Mouse (Mus musculus) left cerebral cortex, postnatal 25 days (tissue): ENCODE measurements around the gene Rnf115. TPM values are rescaled to one million over a fixed set of nuclear protein-coding genes. Genes with fewer than 3 reads are reported as not detected.

Source experiments
- DNase-seq, 2 experiments: peaks; one replicate each; pipeline ENCODE4 v3.0.0; 2022; ENCODE audit warnings: low spot score in 2 of 2, mixed read lengths in 1 of 2
- intact Hi-C: fragments of 180-260 bp; cut with DNase I; formaldehyde crosslinking; loops from one replicate; pipeline ENCODE4 v1.15.1; 2025
- total RNA-seq, 2 experiments: library from RNA; stranded (reverse); gene quantifications; 2 replicates each; pipeline ENCODE4 v1.2.3; 2021

The Rnf115 gene
- total RNA-seq, 2 experiments from 2014 or later = 68.8 to 70.2 TPM

- no peak for DNase-seq
- intact Hi-C loops = no loop called here
These were observed 37.1 kb downstream of the Rnf115 start for GRCm38 (mm10) chr3:96764528-96764927.

- intact Hi-C loops = no loop called here
- DNase-seq = no peak
These were observed 42.5 kb downstream of the Rnf115 start for GRCm38 (mm10) chr3:96769971-96770370.

- DNase-seq = no peak
- intact Hi-C loops = no loop called here
These were observed 45.5 kb downstream of the Rnf115 start for GRCm38 (mm10) chr3:96772949-96773348.

GRCm38 (mm10) chr3:96777120-96777519, 49.7 kb downstream of the Rnf115 start:
- intact Hi-C loops = no loop called here

GRCm38 (mm10) chr3:96782236-96782635, 54.8 kb downstream of the Rnf115 start:
- intact Hi-C loops = no loop called here
- no peak for DNase-seq

More at GRCm38 (mm10) chr3:96777120-96777519, 49.7 kb downstream of the Rnf115 start:
- no peak for DNase-seq

- intact Hi-C loops = no loop called here
- DNase-seq = no peak
These were observed 60.3 kb downstream of the Rnf115 start for GRCm38 (mm10) chr3:96787784-96788183.

GRCm38 (mm10) chr3:96788506-96788905, 61.0 kb downstream of the Rnf115 start:
- intact Hi-C loops = no loop called here
- DNase-seq = no peak

- intact Hi-C loops = no loop called here
These were observed 72.8 kb downstream of the Rnf115 start for GRCm38 (mm10) chr3:96800254-96800653.

GRCm38 (mm10) chr3:96802214-96802613, 74.8 kb downstream of the Rnf115 start:
- intact Hi-C loops = no loop called here
- no peak for DNase-seq

More at GRCm38 (mm10) chr3:96800254-96800653, 72.8 kb downstream of the Rnf115 start:
- DNase-seq = no peak

GRCm38 (mm10) chr3:96808136-96808535, 80.7 kb downstream of the Rnf115 start:
- no peak for DNase-seq

GRCm38 (mm10) chr3:96808651-96809050, 81.2 kb downstream of the Rnf115 start:
- DNase-seq = no peak
- intact Hi-C loops = no loop called here

More at GRCm38 (mm10) chr3:96808136-96808535, 80.7 kb downstream of the Rnf115 start:
- intact Hi-C loops = no loop called here

GRCm38 (mm10) chr3:96811232-96811631, 83.8 kb downstream of the Rnf115 start:
- intact Hi-C loops = loop anchor here (10.0 kb wide), 1 partner anchor 94 kb away; the partner anchor contains the start of genes Gja5 and Gpr89
- no peak for DNase-seq

GRCm38 (mm10) chr3:96812395-96813091, 85.1 kb downstream of the Rnf115 start:
- intact Hi-C loops = loop anchor here (10.0 kb wide), 1 partner anchor 92 kb away; the partner anchor contains the start of genes Gja5 and Gpr89

GRCm38 (mm10) chr3:96813106-96813505, 85.6 kb downstream of the Rnf115 start:
- intact Hi-C loops = loop anchor here (10.0 kb wide), 1 partner anchor 92 kb away; the partner anchor contains the start of genes Gja5 and Gpr89
- peak in 1 of 2 experiments; percentile 46 for DNase-seq

More at GRCm38 (mm10) chr3:96812395-96813091, 85.1 kb downstream of the Rnf115 start:
- DNase-seq = peak; percentile 76 to 80

GRCm38 (mm10) chr3:96813591-96814244, 86.3 kb downstream of the Rnf115 start:
- DNase-seq = no peak
- intact Hi-C loops = loop anchor here (10.0 kb wide), 1 partner anchor 91 kb away; the partner anchor contains the start of genes Gja5 and Gpr89

GRCm38 (mm10) chr3:96814342-96814741, 86.9 kb downstream of the Rnf115 start:
- no peak for DNase-seq
- intact Hi-C loops = loop anchor here (10.0 kb wide), 1 partner anchor 90 kb away; the partner anchor contains the start of genes Gja5 and Gpr89

GRCm38 (mm10) chr3:96820116-96820915, 92.9 kb downstream of the Rnf115 start:
- DNase-seq = no peak

GRCm38 (mm10) chr3:96821581-96821980, 94.1 kb downstream of the Rnf115 start:
- intact Hi-C loops = no loop called here
- DNase-seq = no peak

More at GRCm38 (mm10) chr3:96820116-96820915, 92.9 kb downstream of the Rnf115 start:
- intact Hi-C loops = no loop called here

GRCm38 (mm10) chr3:96823701-96824100, 96.2 kb downstream of the Rnf115 start:
- intact Hi-C loops = no loop called here
- no peak for DNase-seq

GRCm38 (mm10) chr3:96824614-96825013, 97.2 kb downstream of the Rnf115 start:
- no peak for DNase-seq
- intact Hi-C loops = no loop called here
